Mouse (Mus musculus) E14TG2a.4 (cell line): ENCODE data around the gene Tasp1.

Experiments used
- CTCF ChIP-seq: conservative IDR thresholded peaks from 2 replicates; pipeline ENCODE4 v1.5.1; 2014; ENCODE audit warnings: low read length
- NANOG ChIP-seq: IDR thresholded peaks from 2 replicates; pipeline ENCODE4 v1.6.1; 2014; ENCODE audit warnings: borderline replicate concordance, low read length, mixed read lengths
- POU5F1 ChIP-seq: IDR thresholded peaks from 2 replicates; pipeline ENCODE4 v1.6.1; 2014; ENCODE audit warnings: low read length, borderline replicate concordance

GRCm38 (mm10) chr2:139884264-139884637, 182.4 kb downstream of the Tasp1 start:
- TF ChIP-seq CTCF (no peak), NANOG (no peak), POU5F1 (no peak)
